Mouse (Mus musculus) left cerebral cortex, adult 8-10 months (tissue): ENCODE measurements around the gene Plpp1. TPM values are rescaled to one million over a fixed set of nuclear protein-coding genes. Genes with fewer than 3 reads are reported as not detected.
A peak's percentile ranks its signal among the peaks of the same experiment; 100 is the strongest.

Experiments
- DNase-seq, 2 experiments: peaks; one replicate each; pipeline ENCODE4 v3.0.0; 2022; ENCODE audit warnings: low spot score in 2 of 2
- total RNA-seq, 4 experiments: library from RNA; stranded (reverse); gene quantifications; 2 replicates each; pipeline ENCODE4 v1.2.4; 2022

Plpp1 gene
- total RNA-seq, 4 experiments from 2014 or later, result 28.5 to 32.2 (median 29.3) TPM

DNA sequence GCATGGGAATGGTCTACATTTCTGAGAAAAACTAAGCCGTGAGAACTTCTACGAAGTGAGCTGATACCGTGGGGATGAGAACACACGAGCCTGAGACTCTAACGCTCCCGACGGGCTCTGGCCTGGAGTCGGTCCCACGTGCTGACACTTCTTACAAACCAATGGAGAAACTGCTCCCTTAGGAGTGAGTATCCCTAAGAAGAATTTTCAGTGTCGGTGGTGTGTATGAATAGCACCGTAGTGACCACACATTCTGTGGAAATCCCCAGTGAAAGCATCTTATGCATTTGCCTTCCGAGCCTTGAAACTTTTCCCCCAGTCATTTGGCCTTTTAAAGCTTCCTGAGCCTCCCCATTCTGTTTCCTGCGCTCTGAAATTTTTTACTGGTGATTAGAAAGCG lies 27.7 kb upstream of the Plpp1 start:
- DNase-seq, result no peak

DNA sequence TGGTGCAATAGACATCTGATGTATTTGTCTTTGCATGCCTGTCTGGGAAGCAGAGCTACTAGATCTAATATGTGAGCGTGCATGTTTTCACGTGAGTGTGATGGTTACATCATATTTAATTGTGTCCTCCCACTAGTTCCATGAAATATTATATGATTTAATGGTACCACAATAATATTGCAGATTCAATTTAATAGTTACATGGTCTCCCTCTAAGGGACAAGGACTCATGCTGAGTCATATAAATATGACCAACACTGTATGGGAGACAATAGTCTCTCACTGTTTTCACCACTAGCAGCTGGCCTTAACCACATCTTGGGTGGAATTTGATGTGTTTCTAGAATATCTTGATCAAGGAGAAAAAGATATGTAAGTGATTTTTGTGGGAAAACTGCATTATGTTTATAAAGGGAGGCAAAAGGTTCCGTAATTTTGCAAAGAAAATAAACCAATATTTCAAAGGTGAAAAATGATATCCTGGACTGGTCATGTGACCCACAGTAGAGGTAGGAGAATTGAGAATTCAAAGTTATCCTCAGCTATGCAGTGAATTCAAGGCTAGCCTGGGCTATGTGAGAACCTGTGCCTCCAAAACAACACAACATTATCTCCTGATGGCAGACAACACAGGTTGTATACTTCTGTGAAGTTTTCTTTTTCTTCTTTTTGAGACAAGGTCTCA lies 26.5 kb upstream of the Plpp1 start:
- no peak for DNase-seq

DNA sequence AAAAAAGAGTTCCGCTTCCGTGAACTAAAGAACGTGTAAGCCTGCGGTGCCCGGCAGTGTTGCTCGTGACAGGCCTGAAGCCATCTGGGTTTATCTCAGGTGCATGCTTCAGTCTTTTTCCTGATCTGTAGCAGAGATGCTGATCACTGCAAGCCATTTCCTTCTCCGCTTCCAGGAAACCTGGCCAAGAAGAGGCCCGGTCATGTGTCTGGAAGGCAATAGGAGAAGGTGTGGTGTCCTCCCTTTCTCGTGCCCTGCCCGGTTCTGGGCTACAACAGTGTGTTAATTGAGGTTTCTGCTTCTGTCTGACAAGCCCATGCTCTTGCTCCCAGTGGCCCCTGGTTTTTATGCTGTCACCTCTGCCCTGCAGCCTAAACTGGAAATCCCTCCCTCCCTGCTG lies 24.7 kb upstream of the Plpp1 start:
- no peak for DNase-seq

DNA sequence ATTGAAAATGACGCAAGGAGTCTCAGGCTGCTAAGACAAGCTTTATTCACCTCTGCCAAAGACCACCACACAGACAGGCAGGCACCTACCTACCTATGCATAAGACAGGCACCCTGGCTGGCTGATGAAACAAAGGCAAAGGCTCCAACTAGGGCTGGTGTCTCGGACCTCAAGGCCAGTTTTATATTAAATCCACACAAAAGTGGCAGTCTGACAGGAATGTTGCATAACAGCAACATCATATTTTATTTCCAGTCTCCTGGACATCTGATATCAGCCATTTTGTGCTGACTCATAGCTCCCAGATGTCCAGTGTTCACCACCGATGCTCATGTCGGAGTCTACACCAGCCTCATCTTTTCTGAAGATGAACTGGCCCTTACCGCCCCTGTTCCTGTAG lies 22.2 kb upstream of the Plpp1 start:
- no peak for DNase-seq

DNA sequence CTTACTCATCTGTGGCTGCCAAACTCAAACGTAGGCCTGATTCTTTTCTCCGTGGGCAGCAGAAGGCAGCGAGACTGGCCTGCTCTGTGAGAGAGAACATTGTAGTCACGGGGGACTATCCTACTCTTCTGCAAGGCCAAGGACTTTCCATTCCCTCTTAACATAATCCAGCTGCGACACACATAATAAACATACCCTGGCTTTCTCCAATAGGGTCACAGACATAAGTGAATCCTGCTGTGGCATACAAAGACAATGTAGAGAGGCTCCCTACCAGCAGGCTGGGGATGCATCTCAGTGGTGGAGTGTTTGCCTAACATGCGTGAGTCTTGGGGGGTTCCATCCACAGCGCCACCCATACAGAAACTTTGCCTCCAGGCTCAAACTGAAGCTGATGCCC lies 15.3 kb upstream of the Plpp1 start:
- no peak for DNase-seq

DNA sequence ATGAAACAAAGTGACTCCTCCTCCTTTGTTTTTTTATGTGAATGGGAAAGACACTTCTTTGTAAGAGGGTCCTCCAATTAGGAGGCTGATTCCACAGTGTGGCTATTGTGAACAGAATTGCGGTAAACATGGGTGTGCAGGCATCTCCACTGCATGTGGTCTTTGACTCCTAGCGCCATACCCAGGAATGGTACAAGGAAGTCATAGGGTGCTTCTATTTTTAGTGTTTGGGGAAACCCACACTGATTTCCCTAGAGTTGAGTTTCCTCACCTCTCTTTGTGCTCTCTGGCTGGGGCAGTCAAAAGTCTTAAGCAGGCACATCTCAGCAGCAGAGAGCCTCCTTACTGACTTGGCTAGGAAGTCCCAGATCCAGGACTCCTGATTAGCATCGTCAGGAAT lies 14.4 kb upstream of the Plpp1 start:
- DNase-seq, result no peak

DNA sequence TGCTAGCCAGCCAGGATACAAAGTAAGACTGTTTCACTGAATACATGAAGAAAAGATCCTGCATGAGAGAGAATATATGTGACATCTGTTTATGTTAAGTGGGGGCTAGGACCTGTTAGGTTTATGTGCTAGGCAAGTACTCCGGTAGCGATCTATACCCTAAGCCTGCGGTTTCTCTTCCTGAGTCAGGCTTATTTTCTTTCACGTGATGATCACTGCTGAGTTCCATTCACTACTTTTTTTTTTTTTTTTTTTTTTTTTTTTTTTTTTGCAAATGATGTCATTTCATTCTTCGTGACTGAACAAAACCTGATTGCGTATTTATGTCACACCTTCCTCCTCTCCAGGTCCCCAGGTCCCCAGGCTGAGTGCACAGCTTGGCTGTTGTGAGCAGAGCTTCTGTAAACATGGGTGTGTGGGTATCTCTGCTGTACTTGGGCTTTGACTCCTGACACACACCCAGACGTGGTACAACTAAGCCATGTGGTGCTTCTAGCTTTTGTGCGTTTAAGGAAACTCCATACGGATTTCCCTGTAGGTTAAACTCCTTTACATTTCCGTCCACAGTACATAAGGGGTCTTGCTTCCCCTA lies 13.6 kb upstream of the Plpp1 start:
- DNase-seq, result no peak

DNA sequence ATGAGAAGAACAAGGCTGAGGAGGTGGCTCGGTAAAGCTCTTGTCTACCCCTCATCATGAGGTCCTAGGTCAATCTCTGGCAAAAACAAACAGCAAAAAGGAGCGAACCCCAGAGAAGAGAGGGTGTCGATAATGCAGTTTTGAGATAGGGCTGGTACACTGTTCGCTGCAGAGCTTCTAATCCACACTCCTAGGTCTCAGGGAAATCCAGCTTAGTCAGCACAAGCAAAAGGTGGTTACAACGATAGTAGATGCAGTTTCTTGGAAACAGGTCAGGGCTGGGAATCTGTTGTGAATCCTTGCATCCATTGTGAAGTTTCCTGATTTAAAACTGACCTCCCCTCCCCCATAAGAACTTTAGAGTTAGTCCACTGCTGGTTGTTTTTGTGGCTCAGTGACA lies 9.8 kb upstream of the Plpp1 start:
- no peak for DNase-seq

DNA sequence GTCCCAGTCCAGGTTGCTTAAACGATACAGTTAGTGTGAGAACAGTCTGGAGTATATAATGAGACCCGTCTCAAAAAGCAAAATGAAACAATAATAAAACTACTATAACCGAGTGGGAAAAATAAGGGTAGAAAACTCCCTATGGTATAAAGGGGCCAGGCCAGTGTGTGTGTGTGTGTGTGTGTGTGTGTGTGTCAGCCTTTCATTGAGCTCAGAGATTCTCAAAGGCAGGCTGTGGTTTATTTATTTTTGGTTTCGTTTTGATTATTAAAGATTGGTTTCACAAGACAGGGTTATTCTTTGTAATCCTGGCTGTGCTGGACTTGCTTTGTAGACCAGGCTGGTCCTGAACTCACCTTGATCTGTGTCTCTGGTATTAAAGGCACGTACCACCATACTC lies 8.7 kb upstream of the Plpp1 start:
- no peak for DNase-seq

DNA sequence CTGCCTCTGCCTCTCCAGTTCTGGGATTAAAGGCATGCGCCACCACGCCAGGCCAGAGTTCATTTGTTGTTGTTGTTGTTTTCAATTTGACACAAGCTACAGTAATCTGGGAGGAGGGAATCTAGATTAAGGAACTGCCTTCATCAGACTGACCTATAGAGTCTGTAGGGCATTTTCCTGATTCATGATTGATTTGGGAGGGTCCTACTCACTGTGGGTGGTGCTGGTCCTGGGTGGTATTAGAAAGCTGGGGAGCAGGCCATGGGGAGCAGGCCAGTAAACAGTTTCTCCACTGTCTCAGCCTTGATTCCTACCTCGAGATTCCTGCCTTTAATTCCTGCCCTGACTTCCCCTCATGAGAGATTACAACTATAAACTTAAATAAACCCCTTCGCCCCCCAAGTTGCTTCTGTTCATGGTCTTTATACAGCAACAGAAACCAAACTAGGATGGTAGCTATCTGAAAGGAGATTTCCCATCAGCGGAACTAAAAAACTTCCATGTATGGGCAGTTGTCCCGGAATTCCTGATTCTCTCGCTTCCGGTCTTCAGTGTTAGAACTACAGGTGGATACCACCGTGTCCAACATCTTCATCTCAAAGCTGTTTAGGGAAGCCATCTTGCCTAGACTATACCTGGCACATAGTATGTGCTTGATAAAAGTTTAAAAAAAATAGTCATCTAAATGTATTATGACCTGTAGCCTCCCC lies 2.2 kb upstream of the Plpp1 start:
- DNase-seq, result no peak

DNA sequence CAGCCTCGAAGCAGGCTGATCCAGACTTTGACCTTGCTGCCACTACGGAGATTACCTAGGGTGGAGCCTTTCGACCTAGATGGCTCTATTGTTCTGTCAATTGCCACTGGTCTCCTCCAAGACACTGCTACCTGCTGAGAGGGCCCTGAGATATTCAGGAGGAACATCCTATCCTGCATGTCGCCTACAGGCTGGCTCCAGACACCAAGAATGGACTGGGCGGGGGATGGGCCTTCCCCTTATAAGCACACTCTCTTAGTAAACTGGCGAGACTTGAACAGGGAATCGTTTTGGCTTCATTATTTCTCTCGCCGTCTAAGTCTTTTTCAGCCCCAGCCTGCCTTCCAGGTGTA lies 1.7 kb upstream of the Plpp1 start:
- no peak for DNase-seq

DNA sequence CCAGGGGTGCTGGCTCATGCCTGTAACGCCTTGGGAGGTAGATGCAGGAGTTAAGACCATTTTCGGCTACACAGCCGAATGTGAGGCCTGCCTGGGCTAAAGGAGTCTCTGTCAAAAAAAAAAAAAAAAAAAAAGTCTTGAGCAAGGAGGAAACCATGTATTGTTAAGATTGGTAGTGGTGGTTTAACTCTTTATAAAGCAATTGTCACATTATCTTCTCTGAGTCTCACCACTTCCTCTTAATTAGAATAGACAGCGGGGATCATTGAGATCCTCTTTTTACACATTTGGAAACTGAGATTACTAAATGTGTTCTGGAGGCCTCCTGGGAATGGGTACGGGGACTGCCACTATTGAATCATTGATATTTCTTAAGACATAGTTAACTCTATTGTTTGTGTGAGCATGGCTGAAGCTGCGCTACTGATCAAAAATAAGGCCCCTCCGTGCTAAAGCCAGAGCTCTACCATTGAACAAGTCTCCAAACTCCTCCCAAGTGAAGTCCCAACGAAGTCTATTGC lies 811 bp upstream of the Plpp1 start:
- no peak for DNase-seq

DNA sequence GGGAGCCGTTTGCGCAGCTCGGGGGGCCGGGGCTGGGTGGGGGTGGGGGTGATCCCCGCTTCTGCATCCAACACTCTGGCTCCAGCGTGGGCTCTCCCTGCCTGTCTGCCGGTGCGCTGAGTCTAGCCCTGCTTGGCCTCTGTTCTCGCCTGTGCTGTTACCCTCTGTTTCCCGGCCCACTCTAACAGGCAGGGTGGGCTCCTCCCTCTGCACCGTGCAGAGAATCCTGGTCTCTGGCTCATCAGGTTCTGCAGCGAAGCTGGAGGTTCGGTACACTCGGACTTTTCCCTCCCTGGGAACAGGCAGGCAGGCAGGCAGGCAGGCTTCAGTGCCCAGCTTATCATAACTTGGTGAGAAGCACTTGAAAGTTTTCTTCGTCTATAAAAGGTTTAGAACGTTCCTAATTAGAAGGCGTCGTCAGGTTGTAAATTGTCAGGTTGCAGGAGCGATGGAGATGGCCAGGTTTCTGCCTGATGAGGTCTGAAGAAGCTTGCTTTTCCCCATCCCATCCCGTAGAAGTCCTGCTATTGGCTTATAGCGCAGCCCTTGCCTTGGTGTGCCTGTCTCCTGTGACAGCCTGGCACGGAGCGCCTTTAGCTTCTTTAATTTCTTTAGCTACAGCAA lies 901 bp downstream of the Plpp1 start:
- peak; percentile 12 to 26 for DNase-seq

DNA sequence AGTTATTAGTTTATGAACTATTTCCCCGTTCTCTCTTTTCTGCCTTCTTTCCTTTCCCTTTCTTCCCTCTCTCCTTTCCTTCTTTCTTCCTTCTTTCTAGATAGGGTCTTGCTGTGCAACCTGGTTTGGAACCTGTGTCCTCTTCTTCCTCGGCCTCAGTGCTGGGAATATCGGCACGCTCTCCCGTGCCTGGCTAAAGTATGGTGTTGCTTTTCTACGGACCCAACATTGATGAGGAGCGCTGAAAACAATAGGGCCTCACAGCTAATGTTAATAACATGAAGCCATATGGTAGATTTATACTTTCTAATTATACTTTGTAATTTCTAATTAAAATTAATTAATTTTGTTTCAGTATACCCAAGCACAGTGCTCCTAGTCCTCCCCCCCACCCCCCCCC lies 2.5 kb downstream of the Plpp1 start:
- no peak for DNase-seq

DNA sequence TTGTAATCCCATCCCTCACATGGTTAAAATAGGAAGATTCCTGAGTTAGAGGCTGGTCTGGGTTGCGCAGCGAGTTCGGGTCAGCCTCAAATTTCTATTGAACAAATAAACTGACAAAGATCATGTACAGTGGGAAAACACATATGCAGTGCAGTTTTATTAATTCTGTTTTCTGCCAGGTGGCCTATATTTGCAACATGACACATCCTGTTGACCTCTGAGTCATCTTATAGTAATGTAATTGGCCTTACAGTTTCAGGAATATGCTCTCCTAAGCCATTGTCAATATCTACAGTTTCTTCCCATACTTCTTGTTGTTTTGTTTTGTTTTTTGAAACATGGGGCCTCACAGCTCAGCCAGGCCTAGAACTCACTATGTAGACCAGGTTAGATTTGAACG lies 3.1 kb downstream of the Plpp1 start:
- no peak for DNase-seq

DNA sequence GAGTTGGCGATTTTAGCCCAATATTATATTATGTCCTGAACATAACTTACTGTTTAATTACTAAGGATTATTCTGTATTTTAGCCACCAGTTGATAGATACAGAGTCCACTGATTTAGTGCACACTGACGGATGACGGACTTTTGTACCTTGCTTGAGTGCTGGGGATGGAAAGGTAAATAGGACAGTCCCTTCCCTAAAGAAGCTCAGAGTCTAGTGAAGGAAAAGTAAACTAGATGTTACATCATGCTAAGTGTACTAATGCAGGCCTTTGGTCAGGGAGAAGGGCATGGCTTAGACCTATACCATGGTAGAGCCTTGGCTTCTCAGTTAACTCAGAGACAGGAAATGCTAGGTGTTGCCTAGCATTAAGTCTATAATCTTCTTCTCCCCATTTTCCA lies 4.9 kb downstream of the Plpp1 start:
- no peak for DNase-seq

DNA sequence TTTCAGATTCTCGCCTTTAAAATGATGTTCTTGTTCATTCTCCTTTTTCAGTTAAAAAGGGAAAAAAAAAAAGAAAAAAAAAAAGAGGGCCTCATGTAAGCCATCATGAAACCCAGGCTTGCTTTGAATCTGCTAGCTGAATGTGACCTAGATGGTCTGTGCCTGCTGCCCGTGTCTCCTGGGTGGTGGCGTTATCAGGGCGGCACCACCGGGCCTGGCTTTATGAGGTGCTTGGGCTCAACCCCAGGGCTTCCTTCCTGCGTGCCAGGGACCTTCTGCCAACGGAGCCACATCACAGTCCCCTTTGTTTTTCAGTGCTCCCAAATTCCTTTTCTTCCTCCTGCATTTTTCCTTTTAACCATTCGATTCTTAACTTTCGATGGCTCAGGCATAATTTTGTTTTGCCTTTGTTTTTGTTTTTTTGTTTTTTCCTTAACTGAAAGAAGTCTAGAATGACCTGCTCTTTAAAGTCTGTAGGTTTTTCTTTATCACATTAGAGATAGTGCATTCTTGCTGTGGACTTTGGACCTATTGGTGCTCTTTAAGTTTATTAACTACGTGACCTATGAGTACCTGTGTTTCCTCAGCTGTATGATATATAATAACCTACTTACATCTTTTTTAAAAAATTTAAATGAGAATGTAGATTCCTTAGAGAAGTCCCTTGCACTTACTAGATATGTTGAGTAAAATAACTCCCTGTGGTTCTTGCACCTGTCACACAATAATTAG lies 7.5 kb downstream of the Plpp1 start:
- DNase-seq, result no peak

DNA sequence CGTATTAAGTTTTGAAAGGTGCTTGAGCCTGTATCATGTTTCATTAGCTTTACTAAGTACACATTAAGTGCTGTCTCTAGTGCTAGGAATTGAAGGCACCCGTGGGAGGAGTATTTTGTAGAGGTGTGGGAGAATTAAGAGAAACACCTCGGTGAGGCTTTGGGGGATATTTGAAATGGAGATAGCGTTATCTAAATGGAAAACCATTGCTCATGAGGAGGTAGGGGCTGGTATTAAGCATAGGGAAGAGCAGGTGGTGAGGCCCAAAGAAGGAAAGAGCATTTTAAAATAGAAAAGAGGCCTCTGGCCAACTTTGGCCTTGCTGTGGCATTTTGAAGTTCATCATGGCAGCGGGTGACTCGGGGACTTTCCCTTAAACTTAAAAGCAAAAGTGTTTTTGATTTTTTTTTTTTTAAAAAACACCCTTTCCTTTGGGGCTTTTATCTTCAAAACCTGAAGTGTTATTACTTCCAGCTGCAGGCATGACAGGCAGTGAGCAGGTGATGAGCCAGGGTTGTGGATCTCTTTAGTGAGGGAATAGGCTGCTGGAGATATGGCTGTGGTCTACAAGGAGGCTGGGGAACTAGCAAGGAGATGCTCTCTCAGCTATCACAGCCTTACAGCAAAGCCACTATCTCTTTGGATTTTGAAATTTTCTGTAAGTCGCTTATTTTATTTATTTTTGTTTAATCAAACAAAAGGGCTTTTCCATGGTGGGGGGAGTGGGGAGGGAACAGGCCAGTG lies 9.1 kb downstream of the Plpp1 start:
- DNase-seq, result no peak

DNA sequence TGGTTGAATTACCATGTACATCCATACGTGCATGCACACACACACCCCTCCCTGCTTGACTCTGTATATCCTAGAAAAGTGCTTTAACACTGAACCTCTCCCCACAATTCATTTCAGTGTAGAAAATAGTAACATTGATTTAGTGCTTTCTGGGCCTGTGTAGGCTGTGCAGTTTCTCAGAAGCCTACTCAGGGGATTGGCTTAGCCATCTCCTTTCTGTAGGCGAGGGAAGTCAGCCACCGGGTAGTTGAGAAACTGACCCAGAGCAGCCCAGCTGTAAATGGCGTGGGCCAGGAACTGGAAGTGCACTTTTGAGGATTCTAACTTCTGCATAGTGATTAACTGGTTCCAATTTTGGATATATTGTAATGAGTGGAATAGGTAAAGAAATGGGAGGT lies 9.7 kb downstream of the Plpp1 start:
- no peak for DNase-seq

DNA sequence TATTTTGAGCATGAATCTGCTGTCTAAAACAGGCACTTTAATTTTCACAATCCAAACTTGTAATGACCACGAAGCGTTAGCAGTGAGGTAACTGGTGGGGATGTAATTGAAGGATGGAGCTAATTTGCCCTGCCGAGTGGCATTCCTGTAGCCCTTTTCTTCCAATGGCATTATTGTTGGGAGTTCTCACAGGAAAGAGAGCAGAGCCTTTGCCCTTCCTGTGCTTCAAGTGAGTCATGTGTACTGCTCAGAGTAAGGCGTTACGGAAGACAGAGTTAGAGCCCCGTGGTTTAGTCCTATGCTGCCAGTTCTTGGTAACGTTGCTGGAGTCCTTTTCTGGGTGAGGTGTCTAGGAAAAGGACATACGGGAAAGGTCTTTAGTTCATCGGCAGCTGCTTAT lies 10.2 kb downstream of the Plpp1 start:
- DNase-seq, result no peak
